Mouse (Mus musculus): Measurements from ENCODE around the gene Gm4216. TPM values are rescaled to one million over a fixed set of nuclear protein-coding genes. Genes with fewer than 3 reads are reported as not detected.
"Not testable (repeated sequence)": the region's sequence is repeated elsewhere in the genome, so short reads cannot be mapped to it uniquely, and the experiment has no call there.

Gene Gm4216
- not detected for total RNA-seq (2018; cell fraction: chromatin; rRNA removed)
- total RNA-seq (2018; cell fraction: cytosol; rRNA removed), result not detected
- not detected for total RNA-seq (2018; cell fraction: nucleus; rRNA removed)
- not detected in 3 replicates for polyA plus RNA-seq (2018)

- not testable (repeated sequence) for H3K4me3 ChIP-seq (ENCODE audit: inconsistent target); H3K27ac ChIP-seq; H3K79me2 ChIP-seq (ENCODE audit: inconsistent target); H3K36me3 ChIP-seq (ENCODE audit: inconsistent target)
- WGBS (ENCODE audit: missing documents), result no CpG with 5 or more reads among the region's 3 CpGs
Observed at GRCm38 (mm10) chr7:23019823-23020222, at the start of gene Gm4216. Gene Gm4216, minus strand, starts transcription at chr7:23019923.

GRCm38 (mm10) chr7:23067356-23067755 is 47.6 kb upstream of the Gm4216 start, which contains the start of gene Gm8720:
Gene Gm8720, minus strand, starts transcription at chr7:23067456.
- H3K27ac ChIP-seq; H3K79me2 ChIP-seq (ENCODE audit: inconsistent target); H3K36me3 ChIP-seq (ENCODE audit: inconsistent target); H3K4me3 ChIP-seq (ENCODE audit: inconsistent target): not testable (repeated sequence)
- no CpG with 5 or more reads among the region's 1 CpGs for WGBS (ENCODE audit: missing documents)

GRCm38 (mm10) chr7:23055240-23055639 is 35.5 kb upstream of the Gm4216 start, which contains the start of gene Vmn1r163:
Gene Vmn1r163, plus strand, starts transcription at chr7:23055540.
- not testable (repeated sequence) for H3K79me2 ChIP-seq (ENCODE audit: inconsistent target); H3K36me3 ChIP-seq (ENCODE audit: inconsistent target); H3K4me3 ChIP-seq (ENCODE audit: inconsistent target); H3K27ac ChIP-seq
- no CpG with 5 or more reads among the region's 1 CpGs for WGBS (ENCODE audit: missing documents)

GRCm38 (mm10) chr7:22984573-22984972 is 35.1 kb downstream of the Gm4216 start, which contains the start of gene Gm4214:
Gene Gm4214, minus strand, starts transcription at chr7:22984673.
- WGBS (ENCODE audit: missing documents), result no CpG with 5 or more reads among the region's 5 CpGs

More at GRCm38 (mm10) chr7:22984573-22984972, 35.1 kb downstream of the Gm4216 start, which contains the start of gene Gm4214:
- not testable (repeated sequence) for H3K4me3 ChIP-seq (ENCODE audit: inconsistent target); H3K27ac ChIP-seq; H3K36me3 ChIP-seq (ENCODE audit: inconsistent target); H3K79me2 ChIP-seq (ENCODE audit: inconsistent target)

Other genes with a start within 250 kb of the Gm4216 start
- gene Vmn1r158, start 229.1 kb downstream of the Gm4216 start, polyA plus RNA-seq (2018), result not detected in 3 replicates
- not detected in 3 replicates for gene Vmn1r159, start 176.3 kb downstream of the Gm4216 start, polyA plus RNA-seq (2018)
- not detected in 3 replicates for gene Vmn1r160, start 148.7 kb downstream of the Gm4216 start, polyA plus RNA-seq (2018)
- not detected in 3 replicates for gene Gm4214, start 35.2 kb downstream of the Gm4216 start, polyA plus RNA-seq (2018)
- not detected in 3 replicates for gene Vmn1r163, start 35.6 kb upstream of the Gm4216 start, polyA plus RNA-seq (2018)
- gene Gm8720, start 47.5 kb upstream of the Gm4216 start, polyA plus RNA-seq (2018), result not detected in 3 replicates
- gene Gm10662, start 124.6 kb upstream of the Gm4216 start, polyA plus RNA-seq (2018), result not detected in 3 replicates
- gene Vmn1r165, start 197.4 kb upstream of the Gm4216 start, polyA plus RNA-seq (2018), result not detected in 3 replicates
- not detected in 3 replicates for gene Vmn1r166, start 231.8 kb upstream of the Gm4216 start, polyA plus RNA-seq (2018)